Mouse (Mus musculus): Measurements from ENCODE around the gene Tnpo3. TPM values are rescaled to one million over a fixed set of nuclear protein-coding genes. Genes with fewer than 3 reads are reported as not detected.
A peak's percentile ranks its signal among the peaks of the same experiment; 100 is the strongest.

Tnpo3 gene
- polyA plus RNA-seq, 1 experiment from 2014 or later = 93.2 TPM

- Histone ChIP-seq H3K9ac (no peak overlapping the region), H3K4me3 (no peak overlapping the region), H3K4me2 (no peak overlapping the region), H3K27ac (no peak overlapping the region), H3K27me3 (replicated peaks) (peaks cover 19% of the 10 kb centered on the region), H3K9me3 (no peaks in the 10 kb centered on the region), H3K36me3 (replicated peaks) (no peaks in the 10 kb centered on the region), H3K4me1 (peaks cover 17% of the 10 kb centered on the region)
- 74% methylated on average over 12 of the region's 12 CpGs for WGBS
- ATAC-seq (replicated peaks) = no peak
Observed at GRCm38 (mm10) chr6:29523301-29524033, 86.2 kb downstream of the Tnpo3 start.

- peaks cover 17% of the 10 kb centered on the region for H3K4me1 ChIP-seq
- H3K4me2 ChIP-seq = no peak overlapping the region
- H3K27me3 ChIP-seq (replicated peaks) = peaks cover 12% of the 10 kb centered on the region
- no peaks in the 10 kb centered on the region for H3K9me3 ChIP-seq
- no peak overlapping the region for H3K9ac ChIP-seq
- no peak overlapping the region for H3K27ac ChIP-seq
- WGBS = 78% methylated on average over 6 of the region's 6 CpGs
- H3K4me3 ChIP-seq = no peak overlapping the region
- ATAC-seq (replicated peaks) = no peak
- no peaks in the 10 kb centered on the region for H3K36me3 ChIP-seq (replicated peaks)
Observed at GRCm38 (mm10) chr6:29522626-29523300, 86.9 kb downstream of the Tnpo3 start.

- no peaks in the 10 kb centered on the region for H3K9me3 ChIP-seq
- H3K4me3 ChIP-seq = no peak overlapping the region
- no peak overlapping the region for H3K9ac ChIP-seq
- no peaks in the 10 kb centered on the region; the same call in 1 of the 2 replicates for H3K27me3 ChIP-seq (replicated peaks)
- no peak for ATAC-seq (replicated peaks)
- H3K4me1 ChIP-seq = peaks cover 10% of the 10 kb centered on the region; the same call in 1 of the 2 replicates
- H3K36me3 ChIP-seq (replicated peaks) = no peaks in the 10 kb centered on the region
- H3K4me2 ChIP-seq = no peak overlapping the region
- H3K27ac ChIP-seq = no peak overlapping the region
- WGBS = 8% methylated on average over 5 of the region's 5 CpGs
Observed at GRCm38 (mm10) chr6:29517139-29517538, 92.5 kb downstream of the Tnpo3 start.

GRCm38 (mm10) chr6:29513284-29513683 is 96.4 kb downstream of the Tnpo3 start:
- WGBS = 1% methylated on average over 11 of the region's 11 CpGs
- H3K4me1 ChIP-seq = peaks cover 10% of the 10 kb centered on the region; the same call in 1 of the 2 replicates
- H3K4me2 ChIP-seq = peak overlapping the region; percentile 47
- peaks cover 9% of the 10 kb centered on the region for H3K27me3 ChIP-seq (replicated peaks)
- no peaks in the 10 kb centered on the region for H3K9me3 ChIP-seq
- ATAC-seq (replicated peaks) = peak; percentile 51; the same call in 1 of the 2 replicates
- peak overlapping the region; percentile 21 for H3K4me3 ChIP-seq
- H3K27ac ChIP-seq = no peak overlapping the region
- no peak overlapping the region for H3K9ac ChIP-seq
- no peaks in the 10 kb centered on the region for H3K36me3 ChIP-seq (replicated peaks)

DNA sequence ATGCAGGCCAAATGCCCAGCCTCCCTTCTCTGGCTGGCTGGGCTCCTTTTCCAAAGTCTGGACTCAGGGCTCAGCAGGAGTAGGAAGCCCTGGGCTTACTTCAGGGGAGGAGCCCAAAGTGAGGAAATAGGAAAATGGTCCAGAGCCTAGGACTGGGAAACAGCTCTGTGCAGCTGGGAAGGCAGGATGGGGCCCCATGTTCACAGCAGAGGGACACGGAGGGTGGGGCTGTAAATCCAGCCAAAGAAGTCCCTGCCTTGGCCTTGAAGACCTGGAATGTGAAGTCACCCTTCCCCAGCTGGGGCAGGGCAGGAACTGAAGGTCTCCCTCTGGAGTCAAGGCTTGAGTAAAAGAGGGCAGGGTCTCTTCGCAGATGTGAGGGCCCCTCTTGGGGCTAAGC is 100.6 kb downstream of the Tnpo3 start:
- 45% methylated on average over 2 of the region's 2 CpGs for WGBS
- H3K9me3 ChIP-seq = no peaks in the 10 kb centered on the region
- H3K27me3 ChIP-seq (replicated peaks) = peaks cover 34% of the 10 kb centered on the region
- peaks cover 24% of the 10 kb centered on the region for H3K4me1 ChIP-seq
- H3K27ac ChIP-seq = no peak overlapping the region
- H3K4me2 ChIP-seq = no peak overlapping the region
- H3K36me3 ChIP-seq (replicated peaks) = no peaks in the 10 kb centered on the region
- ATAC-seq (replicated peaks) = no peak
- no peak overlapping the region for H3K9ac ChIP-seq
- H3K4me3 ChIP-seq = no peak overlapping the region

GRCm38 (mm10) chr6:29507447-29508309 is 102.0 kb downstream of the Tnpo3 start, which contains the start of gene Kcp:
Gene Kcp, minus strand, starts transcription at chr6:29507952.
- Histone ChIP-seq H3K4me2 (peak within 1 kb of the TSS; percentile 74), H3K36me3 (replicated peaks) (no peaks in the 10 kb centered on the region), H3K4me3 (peak within 1 kb of the TSS; percentile 50), H3K27ac (no peak within 1 kb of the TSS), H3K9me3 (no peaks in the 10 kb centered on the region), H3K27me3 (replicated peaks) (peaks cover 34% of the 10 kb centered on the region), H3K4me1 (peaks cover 15% of the 10 kb centered on the region), H3K9ac (peak within 1 kb of the TSS; percentile 38)
- 1% methylated on average over 47 of the region's 47 CpGs for WGBS
- peak; percentile 75 for ATAC-seq (replicated peaks)

- Histone ChIP-seq H3K36me3 (replicated peaks) (no peaks in the 10 kb centered on the region), H3K9me3 (no peaks in the 10 kb centered on the region), H3K27me3 (replicated peaks) (peaks cover 34% of the 10 kb centered on the region), H3K4me1 (peaks cover 14% of the 10 kb centered on the region), H3K4me2 (peak overlapping the region; percentile 74), H3K4me3 (peak overlapping the region; percentile 50), H3K27ac (no peak overlapping the region), H3K9ac (no peak overlapping the region)
- ATAC-seq (replicated peaks) = peak; percentile 29; the same call in 1 of the 2 replicates
- WGBS = 26% methylated on average over 8 of the region's 8 CpGs
Observed at GRCm38 (mm10) chr6:29506834-29507233, 102.9 kb downstream of the Tnpo3 start.

- WGBS = 94% methylated on average over 5 of the region's 5 CpGs
- H3K4me1 ChIP-seq = peaks cover 14% of the 10 kb centered on the region
- peaks cover 34% of the 10 kb centered on the region for H3K27me3 ChIP-seq (replicated peaks)
- no peak for ATAC-seq (replicated peaks)
- H3K9ac ChIP-seq = no peak overlapping the region
- H3K4me2 ChIP-seq = no peak overlapping the region
- no peaks in the 10 kb centered on the region for H3K9me3 ChIP-seq
- no peaks in the 10 kb centered on the region for H3K36me3 ChIP-seq (replicated peaks)
- no peak overlapping the region for H3K27ac ChIP-seq
- no peak overlapping the region for H3K4me3 ChIP-seq
Observed at GRCm38 (mm10) chr6:29505493-29505892, 104.2 kb downstream of the Tnpo3 start.

- Histone ChIP-seq H3K4me2 (no peak overlapping the region), H3K27me3 (replicated peaks) (peaks cover 26% of the 10 kb centered on the region), H3K9me3 (no peaks in the 10 kb centered on the region), H3K9ac (no peak overlapping the region), H3K4me3 (no peak overlapping the region), H3K27ac (no peak overlapping the region), H3K4me1 (no peaks in the 10 kb centered on the region), H3K36me3 (replicated peaks) (no peaks in the 10 kb centered on the region)
- WGBS = 100% methylated on average over 1 of the region's 1 CpGs
- ATAC-seq (replicated peaks) = no peak
Observed at GRCm38 (mm10) chr6:29501599-29501998, 108.1 kb downstream of the Tnpo3 start.

GRCm38 (mm10) chr6:29500810-29501209 is 108.9 kb downstream of the Tnpo3 start:
- Histone ChIP-seq H3K27me3 (replicated peaks) (peaks cover 29% of the 10 kb centered on the region), H3K9ac (no peak overlapping the region), H3K9me3 (no peaks in the 10 kb centered on the region), H3K36me3 (replicated peaks) (no peaks in the 10 kb centered on the region), H3K4me3 (no peak overlapping the region), H3K27ac (no peak overlapping the region), H3K4me2 (no peak overlapping the region), H3K4me1 (peaks cover 3% of the 10 kb centered on the region; the same call in 1 of the 2 replicates)
- ATAC-seq (replicated peaks) = no peak
- 90% methylated on average over 6 of the region's 6 CpGs for WGBS

GRCm38 (mm10) chr6:29500177-29500576 is 109.5 kb downstream of the Tnpo3 start:
- 97% methylated on average over 7 of the region's 7 CpGs for WGBS
- Histone ChIP-seq H3K9me3 (no peaks in the 10 kb centered on the region), H3K4me1 (peaks cover 3% of the 10 kb centered on the region; the same call in 1 of the 2 replicates), H3K36me3 (replicated peaks) (no peaks in the 10 kb centered on the region), H3K4me2 (no peak overlapping the region), H3K27me3 (replicated peaks) (peaks cover 29% of the 10 kb centered on the region), H3K27ac (no peak overlapping the region), H3K4me3 (no peak overlapping the region), H3K9ac (no peak overlapping the region)
- no peak for ATAC-seq (replicated peaks)

GRCm38 (mm10) chr6:29497791-29498190 is 111.9 kb downstream of the Tnpo3 start:
- 21% methylated on average over 2 of the region's 2 CpGs for WGBS
- Histone ChIP-seq H3K27ac (no peak overlapping the region), H3K4me2 (no peak overlapping the region), H3K9ac (no peak overlapping the region), H3K36me3 (replicated peaks) (no peaks in the 10 kb centered on the region), H3K4me3 (no peak overlapping the region), H3K27me3 (replicated peaks) (peaks cover 39% of the 10 kb centered on the region), H3K4me1 (peaks cover 3% of the 10 kb centered on the region; the same call in 1 of the 2 replicates), H3K9me3 (no peaks in the 10 kb centered on the region)
- ATAC-seq (replicated peaks) = peak; percentile 70
